Mouse (Mus musculus): ENCODE data around the gene Slc29a2. TPM values are rescaled to one million over a fixed set of nuclear protein-coding genes. Genes with fewer than 3 reads are reported as not detected.
"Not testable (repeated sequence)": the region's sequence is repeated elsewhere in the genome, so short reads cannot be mapped to it uniquely, and the experiment has no call there.

Slc29a2 gene
- 2.3 and 5.3 TPM in 2 replicates for total RNA-seq (2017)

GRCm38 (mm10) chr19:5023621-5024479 is at the start of gene Slc29a2:
TSS of gene Slc29a2 (plus strand) at chr19:5023860.
- peak; percentile 94 to 98 for ATAC-seq (replicated peaks in 1 of 2; ENCODE audit: insufficient read depth in 1 of 2, low FRiP score in 2 of 2, low TSS enrichment in 1 of 2, low read depth in 1 of 2, poor library complexity in 2 of 2, severe bottlenecking in 2 of 2)

- 0 out of 4 replicates have a peak, but pooled peaks of 1 of the 2 experiments have one; percentile 21 for ATAC-seq (replicated peaks in 1 of 2; ENCODE audit: insufficient read depth in 1 of 2, low FRiP score in 2 of 2, low TSS enrichment in 1 of 2, low read depth in 1 of 2, poor library complexity in 2 of 2, severe bottlenecking in 2 of 2)
These were observed 41.9 kb upstream of the Slc29a2 start for GRCm38 (mm10) chr19:4981767-4982166.

GRCm38 (mm10) chr19:4989013-4989412 is 34.6 kb upstream of the Slc29a2 start:
- peak; percentile 70 to 85 for ATAC-seq (replicated peaks in 1 of 2; ENCODE audit: insufficient read depth in 1 of 2, low FRiP score in 2 of 2, low TSS enrichment in 1 of 2, low read depth in 1 of 2, poor library complexity in 2 of 2, severe bottlenecking in 2 of 2)

- no peak for ATAC-seq (replicated peaks in 1 of 2; ENCODE audit: insufficient read depth in 1 of 2, low FRiP score in 2 of 2, low TSS enrichment in 1 of 2, low read depth in 1 of 2, poor library complexity in 2 of 2, severe bottlenecking in 2 of 2)
These were observed 34.0 kb upstream of the Slc29a2 start for GRCm38 (mm10) chr19:4989434-4990255.

- ATAC-seq (replicated peaks in 1 of 2; ENCODE audit: insufficient read depth in 1 of 2, low FRiP score in 2 of 2, low TSS enrichment in 1 of 2, low read depth in 1 of 2, poor library complexity in 2 of 2, severe bottlenecking in 2 of 2): no peak
These were observed 33.4 kb upstream of the Slc29a2 start, which contains the start of gene Npas4 for GRCm38 (mm10) chr19:4990256-4990625. TSS of gene Npas4 (minus strand) at chr19:4990316.

- no peak for ATAC-seq (replicated peaks in 1 of 2; ENCODE audit: insufficient read depth in 1 of 2, low FRiP score in 2 of 2, low TSS enrichment in 1 of 2, low read depth in 1 of 2, poor library complexity in 2 of 2, severe bottlenecking in 2 of 2)
These were observed 32.9 kb upstream of the Slc29a2 start for GRCm38 (mm10) chr19:4990716-4991115.

GRCm38 (mm10) chr19:4992371-4992770 is 31.3 kb upstream of the Slc29a2 start:
- ATAC-seq (replicated peaks in 1 of 2; ENCODE audit: insufficient read depth in 1 of 2, low FRiP score in 2 of 2, low TSS enrichment in 1 of 2, low read depth in 1 of 2, poor library complexity in 2 of 2, severe bottlenecking in 2 of 2): no peak

GRCm38 (mm10) chr19:4992904-4993303 is 30.8 kb upstream of the Slc29a2 start:
- ATAC-seq (replicated peaks in 1 of 2; ENCODE audit: insufficient read depth in 1 of 2, low FRiP score in 2 of 2, low TSS enrichment in 1 of 2, low read depth in 1 of 2, poor library complexity in 2 of 2, severe bottlenecking in 2 of 2): peak; percentile 30 to 49; a peak in 3 of 4 replicates

- no peak for ATAC-seq (replicated peaks in 1 of 2; ENCODE audit: insufficient read depth in 1 of 2, low FRiP score in 2 of 2, low TSS enrichment in 1 of 2, low read depth in 1 of 2, poor library complexity in 2 of 2, severe bottlenecking in 2 of 2)
These were observed 29.6 kb upstream of the Slc29a2 start for GRCm38 (mm10) chr19:4994043-4994442.

GRCm38 (mm10) chr19:4999445-5000140 is 24.1 kb upstream of the Slc29a2 start:
- ATAC-seq (replicated peaks in 1 of 2; ENCODE audit: insufficient read depth in 1 of 2, low FRiP score in 2 of 2, low TSS enrichment in 1 of 2, low read depth in 1 of 2, poor library complexity in 2 of 2, severe bottlenecking in 2 of 2): no peak

- peak; percentile 71 to 73 for ATAC-seq (replicated peaks in 1 of 2; ENCODE audit: insufficient read depth in 1 of 2, low FRiP score in 2 of 2, low TSS enrichment in 1 of 2, low read depth in 1 of 2, poor library complexity in 2 of 2, severe bottlenecking in 2 of 2)
These were observed 21.8 kb upstream of the Slc29a2 start for GRCm38 (mm10) chr19:5001666-5002406.

GRCm38 (mm10) chr19:5003644-5004043 is 20.0 kb upstream of the Slc29a2 start:
- ATAC-seq (replicated peaks in 1 of 2; ENCODE audit: insufficient read depth in 1 of 2, low FRiP score in 2 of 2, low TSS enrichment in 1 of 2, low read depth in 1 of 2, poor library complexity in 2 of 2, severe bottlenecking in 2 of 2): not testable (repeated sequence)

GRCm38 (mm10) chr19:5004925-5005324 is 18.7 kb upstream of the Slc29a2 start:
- ATAC-seq (replicated peaks in 1 of 2; ENCODE audit: insufficient read depth in 1 of 2, low FRiP score in 2 of 2, low TSS enrichment in 1 of 2, low read depth in 1 of 2, poor library complexity in 2 of 2, severe bottlenecking in 2 of 2): no peak

- no peak for ATAC-seq (replicated peaks in 1 of 2; ENCODE audit: insufficient read depth in 1 of 2, low FRiP score in 2 of 2, low TSS enrichment in 1 of 2, low read depth in 1 of 2, poor library complexity in 2 of 2, severe bottlenecking in 2 of 2)
These were observed 10.5 kb upstream of the Slc29a2 start for GRCm38 (mm10) chr19:5013138-5013537.

GRCm38 (mm10) chr19:5014961-5015398 is 8.7 kb upstream of the Slc29a2 start:
- 0 out of 4 replicates have a peak, but pooled peaks of 1 of the 2 experiments have one; percentile 49 for ATAC-seq (replicated peaks in 1 of 2; ENCODE audit: insufficient read depth in 1 of 2, low FRiP score in 2 of 2, low TSS enrichment in 1 of 2, low read depth in 1 of 2, poor library complexity in 2 of 2, severe bottlenecking in 2 of 2)

GRCm38 (mm10) chr19:5016221-5016742 is 7.4 kb upstream of the Slc29a2 start:
- no peak for ATAC-seq (replicated peaks in 1 of 2; ENCODE audit: insufficient read depth in 1 of 2, low FRiP score in 2 of 2, low TSS enrichment in 1 of 2, low read depth in 1 of 2, poor library complexity in 2 of 2, severe bottlenecking in 2 of 2)

GRCm38 (mm10) chr19:5016782-5017181 is 6.9 kb upstream of the Slc29a2 start:
- peak; percentile 68 to 76 for ATAC-seq (replicated peaks in 1 of 2; ENCODE audit: insufficient read depth in 1 of 2, low FRiP score in 2 of 2, low TSS enrichment in 1 of 2, low read depth in 1 of 2, poor library complexity in 2 of 2, severe bottlenecking in 2 of 2)

Measured in hematopoietic stem cell, adult 5-6 weeks (primary cell).